Mouse (Mus musculus): ENCODE measurements around the gene Baiap2l1.
A peak's percentile ranks its signal among the peaks of the same experiment; 100 is the strongest.

Baiap2l1 gene

GRCm38 (mm10) chr5:144255632-144256540 is 102.0 kb downstream of the Baiap2l1 start:
- DNase-seq: peak; percentile 47 to 50

GRCm38 (mm10) chr5:144254811-144255631 is 102.9 kb downstream of the Baiap2l1 start:
- peak; percentile 71 for DNase-seq

GRCm38 (mm10) chr5:144254122-144254810 is 103.6 kb downstream of the Baiap2l1 start:
- DNase-seq: peak; percentile 30 to 45

- DNase-seq: no peak
These were observed 104.7 kb downstream of the Baiap2l1 start for GRCm38 (mm10) chr5:144253212-144253611.

- no peak for DNase-seq
These were observed 105.9 kb downstream of the Baiap2l1 start for GRCm38 (mm10) chr5:144251876-144252577.

- DNase-seq: no peak
These were observed 108.0 kb downstream of the Baiap2l1 start for GRCm38 (mm10) chr5:144249871-144250270.

GRCm38 (mm10) chr5:144247906-144248585 is 109.9 kb downstream of the Baiap2l1 start:
- DNase-seq: no peak

GRCm38 (mm10) chr5:144247307-144247706 is 110.6 kb downstream of the Baiap2l1 start:
- DNase-seq: no peak

GRCm38 (mm10) chr5:144246669-144247068 is 111.2 kb downstream of the Baiap2l1 start:
- DNase-seq: no peak

GRCm38 (mm10) chr5:144245592-144245991 is 112.3 kb downstream of the Baiap2l1 start:
- DNase-seq: no peak

- no peak for DNase-seq
These were observed 113.9 kb downstream of the Baiap2l1 start, which contains the start of gene Bri3 for GRCm38 (mm10) chr5:144243901-144244487. TSS of gene Bri3 (plus strand) at chr5:144244437.

- DNase-seq: no peak
These were observed 118.9 kb downstream of the Baiap2l1 start for GRCm38 (mm10) chr5:144238969-144239368.

- no peak for DNase-seq
These were observed 123.2 kb downstream of the Baiap2l1 start for GRCm38 (mm10) chr5:144234714-144235113.

GRCm38 (mm10) chr5:144234222-144234621 is 123.7 kb downstream of the Baiap2l1 start:
- no peak for DNase-seq

- DNase-seq: no peak
These were observed 125.4 kb downstream of the Baiap2l1 start for GRCm38 (mm10) chr5:144232531-144232930.

- no peak for DNase-seq
These were observed 126.5 kb downstream of the Baiap2l1 start for GRCm38 (mm10) chr5:144231410-144231809.

GRCm38 (mm10) chr5:144230216-144230615 is 127.7 kb downstream of the Baiap2l1 start:
- DNase-seq: no peak

GRCm38 (mm10) chr5:144226220-144226619 is 131.7 kb downstream of the Baiap2l1 start:
- DNase-seq: no peak

GRCm38 (mm10) chr5:144223899-144224816 is 133.8 kb downstream of the Baiap2l1 start:
- no peak for DNase-seq

GRCm38 (mm10) chr5:144223503-144223862 is 134.4 kb downstream of the Baiap2l1 start, which contains the start of gene Tecpr1:
TSS of gene Tecpr1 (minus strand) at chr5:144223615.
- DNase-seq: peak; percentile 92 to 93

All from thymus, adult 18-20 months (tissue).